Mouse (Mus musculus): ENCODE measurements around the gene Snx17. TPM values are rescaled to one million over a fixed set of nuclear protein-coding genes. Genes with fewer than 3 reads are reported as not detected.

The Snx17 gene
- 10 to 100 TPM; 88.3 to 88.7 TPM for total RNA-seq (2021)

GRCm38 (mm10) chr5:31192939-31193630, at the start of gene Snx17, which contains the start of gene Eif2b4:
Gene Snx17, plus strand, starts transcription at chr5:31193227.
Gene Eif2b4, minus strand, starts transcription at chr5:31193430.
- DNase-seq, result peak; percentile 99

GRCm38 (mm10) chr5:31149781-31150180, 43.2 kb upstream of the Snx17 start:
- peak; percentile 47 for DNase-seq

- DNase-seq, result peak; percentile 54
Observed at GRCm38 (mm10) chr5:31151746-31152145, 41.3 kb upstream of the Snx17 start.

- DNase-seq, result peak; percentile 25
Observed at GRCm38 (mm10) chr5:31153516-31154151, 39.4 kb upstream of the Snx17 start.

- DNase-seq, result peak; percentile 82
Observed at GRCm38 (mm10) chr5:31154152-31154553, 38.9 kb upstream of the Snx17 start, which contains the start of gene Mpv17. Gene Mpv17, minus strand, starts transcription at chr5:31154251.

- DNase-seq, result no peak
Observed at GRCm38 (mm10) chr5:31162462-31162861, 30.6 kb upstream of the Snx17 start.

GRCm38 (mm10) chr5:31164878-31165277, 28.1 kb upstream of the Snx17 start:
- DNase-seq, result no peak

- DNase-seq, result no peak
Observed at GRCm38 (mm10) chr5:31168630-31169029, 24.4 kb upstream of the Snx17 start.

GRCm38 (mm10) chr5:31179301-31179765, 13.7 kb upstream of the Snx17 start:
- peak; percentile 38 for DNase-seq

GRCm38 (mm10) chr5:31179766-31180630, 13.0 kb upstream of the Snx17 start, which contains the start of the genes Gm29609 and Gtf3c2:
Gene Gm29609, minus strand, starts transcription at chr5:31179911.
Gene Gtf3c2, minus strand, starts transcription at chr5:31180144.
- peak; percentile 95 for DNase-seq

- no peak for DNase-seq
Observed at GRCm38 (mm10) chr5:31181183-31181770, 11.8 kb upstream of the Snx17 start.

- no peak for DNase-seq
Observed at GRCm38 (mm10) chr5:31183678-31184077, 9.3 kb upstream of the Snx17 start.

GRCm38 (mm10) chr5:31188223-31188840, 4.7 kb upstream of the Snx17 start:
- no peak for DNase-seq

GRCm38 (mm10) chr5:31190201-31190600, 2.8 kb upstream of the Snx17 start:
- DNase-seq, result no peak

- peak; percentile 82 for DNase-seq
Observed at GRCm38 (mm10) chr5:31192045-31192938, 735 bp upstream of the Snx17 start.

GRCm38 (mm10) chr5:31193631-31194281, 729 bp downstream of the Snx17 start:
- no peak for DNase-seq

- DNase-seq, result no peak
Observed at GRCm38 (mm10) chr5:31194486-31195485, 1.8 kb downstream of the Snx17 start.

- no peak for DNase-seq
Observed at GRCm38 (mm10) chr5:31195671-31196070, 2.6 kb downstream of the Snx17 start.

- DNase-seq, result no peak
Observed at GRCm38 (mm10) chr5:31196207-31196606, 3.2 kb downstream of the Snx17 start.
